Mouse (Mus musculus): ENCODE measurements around the gene Sult6b1.

Sult6b1 gene

GRCm38 (mm10) chr17:78885286-78886065 is 21.3 kb downstream of the Sult6b1 start:
- no peak for DNase-seq (ENCODE audit: inconsistent ontology term)

DNA sequence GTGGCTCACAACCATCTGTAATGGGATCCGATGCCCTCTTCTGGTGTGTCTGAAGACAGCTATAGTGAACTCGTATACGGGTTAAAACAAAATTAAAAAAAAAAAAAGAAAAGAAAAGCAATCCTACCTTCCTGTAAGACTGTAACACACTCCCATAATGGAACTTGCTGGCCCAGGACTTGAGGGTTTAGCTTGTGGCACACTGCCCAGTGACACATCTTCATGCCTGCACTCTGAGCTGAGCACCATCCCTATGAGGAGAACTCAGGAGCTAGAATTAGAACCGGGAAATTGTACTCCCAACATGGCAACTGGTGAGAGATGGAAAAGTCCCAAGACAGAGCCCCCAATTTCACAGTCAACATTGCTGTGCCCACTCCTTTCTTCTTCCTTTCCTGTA is 23.5 kb downstream of the Sult6b1 start:
- DNase-seq (ENCODE audit: inconsistent ontology term), result no peak

- peak; percentile 92 for DNase-seq (ENCODE audit: inconsistent ontology term)
Observed at GRCm38 (mm10) chr17:78882401-78883112, 24.2 kb downstream of the Sult6b1 start, which contains the start of gene Eif2ak2. Gene Eif2ak2, minus strand, starts transcription at chr17:78882573.

DNA sequence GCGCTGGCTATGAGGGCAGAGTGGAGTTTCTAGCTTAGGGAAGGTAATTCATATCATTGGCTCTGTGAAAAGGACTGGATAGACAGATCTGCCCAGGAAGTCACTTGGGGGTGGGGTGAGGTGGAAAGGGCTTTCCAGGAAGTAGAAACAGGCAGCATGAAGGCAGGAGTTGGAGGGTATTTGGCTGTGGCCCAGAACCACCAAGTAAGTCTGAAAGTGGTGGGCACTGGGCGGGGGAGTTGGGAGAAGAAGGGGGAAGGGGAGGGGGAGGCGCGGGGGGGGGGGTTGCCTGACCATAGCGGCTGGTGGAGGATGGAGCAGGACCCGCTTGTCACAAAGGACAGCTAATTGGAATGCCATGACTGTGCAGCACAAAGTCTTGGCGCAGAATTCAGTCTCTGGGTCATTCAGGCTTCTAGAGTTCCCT is 24.9 kb downstream of the Sult6b1 start:
- no peak for DNase-seq (ENCODE audit: inconsistent ontology term)

GRCm38 (mm10) chr17:78873886-78874285 is 32.9 kb downstream of the Sult6b1 start:
- no peak for DNase-seq (ENCODE audit: inconsistent ontology term)

DNA sequence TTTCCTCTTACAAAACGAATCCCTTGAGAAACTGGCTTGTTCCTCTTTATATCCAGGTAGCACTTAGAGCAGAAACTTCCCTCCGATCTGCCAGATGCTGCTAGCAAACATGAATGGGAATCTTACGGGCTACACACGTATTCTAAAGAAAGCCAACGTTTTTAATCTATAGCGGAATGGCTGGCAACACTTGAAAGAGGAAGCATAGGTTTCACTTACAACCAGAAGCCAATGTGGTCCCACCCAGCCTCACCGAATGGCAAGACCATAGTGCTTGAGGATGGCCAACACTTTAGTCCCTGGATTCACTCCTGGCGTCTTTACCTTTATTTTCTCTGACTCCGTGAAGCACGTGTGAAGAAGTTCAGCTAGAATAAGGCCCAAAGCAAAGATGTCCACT is 50.5 kb downstream of the Sult6b1 start:
- no peak for DNase-seq (ENCODE audit: inconsistent ontology term)

GRCm38 (mm10) chr17:78842271-78842928 is 64.4 kb downstream of the Sult6b1 start:
- no peak for DNase-seq (ENCODE audit: inconsistent ontology term)

- no peak for DNase-seq (ENCODE audit: inconsistent ontology term)
Observed at GRCm38 (mm10) chr17:78836056-78836455, 70.7 kb downstream of the Sult6b1 start.

DNA sequence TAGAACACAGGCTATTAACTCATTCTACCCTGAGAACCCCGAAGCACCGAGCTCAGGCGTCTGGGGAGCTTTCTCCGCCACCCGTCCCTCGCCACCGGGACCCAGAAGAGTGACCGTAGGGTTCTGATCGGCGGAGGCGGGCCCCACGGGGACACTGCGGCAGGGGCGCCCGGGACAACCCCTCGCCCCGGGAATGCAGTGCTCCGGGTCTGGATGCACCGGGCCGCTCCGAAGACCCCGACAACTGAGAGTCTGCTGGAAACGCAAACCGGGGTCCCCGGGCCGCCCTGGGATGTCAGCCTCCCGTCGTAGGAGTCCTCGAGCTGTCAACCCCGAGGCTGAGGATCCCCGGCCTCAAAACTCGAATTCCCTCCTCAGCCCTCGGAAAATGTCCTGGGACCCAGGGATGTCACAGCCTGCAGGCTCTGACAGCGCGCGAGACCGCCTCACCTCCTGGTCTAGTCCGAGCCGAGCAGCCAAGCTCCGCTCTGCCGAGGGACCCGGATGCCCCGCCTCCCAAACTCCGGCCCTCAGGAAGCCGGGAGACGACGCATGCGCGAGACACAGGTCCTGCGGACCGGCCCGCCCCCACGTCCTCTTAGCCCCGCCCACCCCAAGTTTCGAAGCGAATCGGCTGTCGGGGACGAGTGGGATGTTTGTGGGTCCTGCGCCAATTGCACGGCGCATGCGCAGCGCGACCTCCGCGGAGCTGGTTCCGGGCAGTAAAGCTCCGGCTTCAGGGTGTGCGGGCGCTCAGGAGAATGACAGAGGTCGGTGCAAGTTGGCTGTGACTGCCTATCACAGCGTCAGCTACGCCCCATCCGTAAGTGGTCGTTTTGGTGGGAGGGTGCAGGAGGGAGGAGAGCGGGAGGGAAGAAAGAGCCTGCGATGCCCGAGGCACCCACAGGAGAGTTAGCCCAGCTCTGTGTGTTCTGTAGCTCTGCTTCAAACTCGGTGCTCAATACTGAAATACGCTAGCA is 71.6 kb downstream of the Sult6b1 start, which contains the start of the genes Heatr5b and Gpatch11:
Heatr5b (minus strand) TSS at position 509 of the 980 bp plus-strand sequence.
Gpatch11 (plus strand) TSS at position 712 of the 980 bp plus-strand sequence.
- peak; percentile 99 for DNase-seq (ENCODE audit: inconsistent ontology term)
